Mouse (Mus musculus): ENCODE measurements at regions not wholly inside any gene's neighbourhood (a gene's known extent, or its start where the extent isn't known, plus 50 kb on each side); places are given as distances from the start of the nearest gene placed in this dataset.
"Not testable (repeated sequence)": the region's sequence is repeated elsewhere in the genome, so short reads cannot be mapped to it uniquely, and the experiment has no call there.

- not testable (repeated sequence) for ATAC-seq (replicated peaks; ENCODE audit: poor library complexity, severe bottlenecking)
These were observed 438.5 kb upstream of the Sall1 start for GRCm38 (mm10) chr8:89482481-89482880.

- ATAC-seq (replicated peaks; ENCODE audit: poor library complexity, severe bottlenecking) = no peak
These were observed 433.0 kb upstream of the Sall1 start for GRCm38 (mm10) chr8:89476930-89477329.

GRCm38 (mm10) chr8:89471116-89471515 lies 427.2 kb upstream of the Sall1 start:
- ATAC-seq (replicated peaks; ENCODE audit: poor library complexity, severe bottlenecking) = no peak

GRCm38 (mm10) chr8:89468782-89469220 lies 424.8 kb upstream of the Sall1 start:
- ATAC-seq (replicated peaks; ENCODE audit: poor library complexity, severe bottlenecking) = no peak

- ATAC-seq (replicated peaks; ENCODE audit: poor library complexity, severe bottlenecking) = no peak
These were observed 421.3 kb upstream of the Sall1 start for GRCm38 (mm10) chr8:89465211-89465753.

- no peak for ATAC-seq (replicated peaks; ENCODE audit: poor library complexity, severe bottlenecking)
These were observed 412.6 kb upstream of the Sall1 start for GRCm38 (mm10) chr8:89456517-89456916.

- no peak for ATAC-seq (replicated peaks; ENCODE audit: poor library complexity, severe bottlenecking)
These were observed 411.8 kb upstream of the Sall1 start for GRCm38 (mm10) chr8:89455731-89456130.

GRCm38 (mm10) chr8:89454197-89454596 lies 410.2 kb upstream of the Sall1 start:
- ATAC-seq (replicated peaks; ENCODE audit: poor library complexity, severe bottlenecking) = no peak

- ATAC-seq (replicated peaks; ENCODE audit: poor library complexity, severe bottlenecking) = no peak
These were observed 409.8 kb upstream of the Sall1 start for GRCm38 (mm10) chr8:89453724-89454123.

GRCm38 (mm10) chr8:89444466-89444865 lies 400.5 kb upstream of the Sall1 start:
- ATAC-seq (replicated peaks; ENCODE audit: poor library complexity, severe bottlenecking) = no peak

GRCm38 (mm10) chr8:89439304-89439703 lies 395.3 kb upstream of the Sall1 start:
- no peak for ATAC-seq (replicated peaks; ENCODE audit: poor library complexity, severe bottlenecking)

GRCm38 (mm10) chr8:89426969-89427368 lies 383.0 kb upstream of the Sall1 start:
- ATAC-seq (replicated peaks; ENCODE audit: poor library complexity, severe bottlenecking) = no peak

GRCm38 (mm10) chr8:89415287-89415686 lies 371.3 kb upstream of the Sall1 start:
- ATAC-seq (replicated peaks; ENCODE audit: poor library complexity, severe bottlenecking) = no peak

GRCm38 (mm10) chr8:89412500-89412899 lies 368.5 kb upstream of the Sall1 start:
- ATAC-seq (replicated peaks; ENCODE audit: poor library complexity, severe bottlenecking) = no peak

- ATAC-seq (replicated peaks; ENCODE audit: poor library complexity, severe bottlenecking) = no peak
These were observed 368.1 kb upstream of the Sall1 start for GRCm38 (mm10) chr8:89412046-89412445.

- no peak for ATAC-seq (replicated peaks; ENCODE audit: poor library complexity, severe bottlenecking)
These were observed 362.7 kb upstream of the Sall1 start for GRCm38 (mm10) chr8:89406688-89407087.

GRCm38 (mm10) chr8:89404287-89404686 lies 360.3 kb upstream of the Sall1 start:
- ATAC-seq (replicated peaks; ENCODE audit: poor library complexity, severe bottlenecking) = no peak

- ATAC-seq (replicated peaks; ENCODE audit: poor library complexity, severe bottlenecking) = no peak
These were observed 352.7 kb upstream of the Sall1 start for GRCm38 (mm10) chr8:89396673-89397072.

GRCm38 (mm10) chr8:89392749-89393148 lies 348.8 kb upstream of the Sall1 start:
- no peak for ATAC-seq (replicated peaks; ENCODE audit: poor library complexity, severe bottlenecking)

- no peak for ATAC-seq (replicated peaks; ENCODE audit: poor library complexity, severe bottlenecking)
These were observed 344.8 kb upstream of the Sall1 start for GRCm38 (mm10) chr8:89388761-89389160.

- ATAC-seq (replicated peaks; ENCODE audit: poor library complexity, severe bottlenecking) = no peak
These were observed 343.3 kb upstream of the Sall1 start for GRCm38 (mm10) chr8:89387295-89387694.

- ATAC-seq (replicated peaks; ENCODE audit: poor library complexity, severe bottlenecking) = no peak
These were observed 341.1 kb upstream of the Sall1 start for GRCm38 (mm10) chr8:89385028-89385427.

- ATAC-seq (replicated peaks; ENCODE audit: poor library complexity, severe bottlenecking) = no peak
These were observed 339.8 kb upstream of the Sall1 start for GRCm38 (mm10) chr8:89383781-89384180.
